In the genomic region with DNA sequence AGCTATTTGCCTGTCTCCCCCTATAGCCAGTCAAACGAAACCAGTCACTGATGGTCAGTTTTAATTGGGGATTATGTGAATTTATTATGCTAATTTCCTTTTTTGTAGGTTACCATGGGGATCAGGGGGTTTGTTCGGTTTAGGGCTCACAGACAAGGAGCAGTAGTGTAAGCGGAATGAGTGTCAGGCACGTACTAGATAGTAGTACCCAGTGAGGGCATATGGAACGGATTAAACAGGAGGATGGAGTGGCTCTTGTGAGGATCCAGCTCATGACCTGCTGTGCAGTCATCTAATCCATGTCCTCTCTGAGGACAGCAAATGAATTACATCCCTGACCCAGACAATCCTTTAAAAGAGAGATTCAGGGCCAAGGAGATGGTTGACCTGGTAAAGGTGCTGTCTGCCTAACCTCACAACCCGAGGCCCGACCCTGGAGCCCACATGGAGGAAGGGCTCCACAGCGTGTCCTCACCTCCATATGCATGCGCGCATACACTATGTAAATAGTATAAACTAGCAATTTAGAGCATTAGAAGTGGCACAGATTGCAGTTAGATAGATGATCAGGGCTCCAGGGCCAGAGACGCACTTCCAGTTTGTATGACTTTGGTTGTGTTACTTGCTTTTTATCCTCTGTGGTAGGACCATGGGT, we compare ENCODE assay signal across 11 mouse cellular contexts.
A peak's percentile ranks its signal among the peaks of the same experiment; 100 is the strongest.
DNase-seq lines count a peak whose midpoint lies in the region; ATAC-seq and TF ChIP-seq lines count a peak whose summit lies in the region.
"Had no signal": no experiment of that assay in that cellular context is flagged by ENCODE, and none has a peak within 500 bp of the region (broad histone marks: within the 10 kb centered on the region; RNA-seq: fewer than 3 reads in every experiment).

No protein-coding gene starts in this region.

- DNase-seq in embryo, embryonic 10.5 days (ENCODE audit: low spot score), result peak; percentile 54
- peak; percentile 65 for DNase-seq in embryonic facial prominence, embryonic 11.5 days (ENCODE audit: low spot score)
- DNase-seq in hindbrain, embryonic 14.5 days (ENCODE audit: low spot score), result no peak
- DNase-seq in midbrain, postnatal 0 days (ENCODE audit: low spot score), result no peak
- DNase-seq in layer of hippocampus, adult 2 months (ENCODE audit: low spot score in 2 of 2), result no peak
- DNase-seq in spleen, postnatal 36 days (ENCODE audit: low spot score in 2 of 2), result no peak
- DNase-seq: adrenal gland, postnatal 10 days; cerebellum, adult 11 months; kidney, postnatal 14 days had no signal

- no peak overlapping the region for H3K4me2 ChIP-seq in embryonic facial prominence, embryonic 11.5 days (ENCODE audit: low read depth, low read length)
- no peak overlapping the region for H3K4me2 ChIP-seq in hindbrain, embryonic 14.5 days (replicated peaks)
- H3K4me2 ChIP-seq in midbrain, postnatal 0 days (ENCODE audit: low read depth, low read length, poor library complexity, severe bottlenecking), result no peak overlapping the region

- H3K36me3 ChIP-seq in embryonic facial prominence, embryonic 11.5 days (replicated peaks; ENCODE audit: control insufficient read depth, insufficient read depth, low read depth, low read length), result no peaks in the 10 kb centered on the region
- no peaks in the 10 kb centered on the region for H3K36me3 ChIP-seq in hindbrain, embryonic 14.5 days (replicated peaks; ENCODE audit: control insufficient read depth, insufficient read depth)
- no peaks in the 10 kb centered on the region for H3K36me3 ChIP-seq in midbrain, postnatal 0 days (ENCODE audit: insufficient read depth, low read length)

- peak; percentile 69; the same call in 1 of the 2 replicates for ATAC-seq in embryonic facial prominence, embryonic 11.5 days (replicated peaks; ENCODE audit: insufficient number of reproducible peaks, low FRiP score, low TSS enrichment, low read depth)
- peak; percentile 78 for ATAC-seq in hindbrain, embryonic 14.5 days (ENCODE audit: low FRiP score)
- ATAC-seq in midbrain, postnatal 0 days (ENCODE audit: low FRiP score), result 0 out of 2 replicates have a peak, but pooled peaks have one; percentile 41
- ATAC-seq in activated CD4-positive, CD25-positive, alpha-beta regulatory T cell, adult 4 months, result no peak

- H3K27me3 ChIP-seq in embryonic facial prominence, embryonic 11.5 days (ENCODE audit: control insufficient read depth, insufficient read depth, low read length), result no peaks in the 10 kb centered on the region
- no peaks in the 10 kb centered on the region for H3K27me3 ChIP-seq in hindbrain, embryonic 14.5 days (ENCODE audit: control insufficient read depth, insufficient read depth, low read length)
- H3K27me3 ChIP-seq in midbrain, postnatal 0 days (ENCODE audit: insufficient read depth, low read length), result no peaks in the 10 kb centered on the region
- H3K27me3 ChIP-seq: CH12.LX had no signal

- no peaks in the 10 kb centered on the region for H3K9me3 ChIP-seq in embryonic facial prominence, embryonic 11.5 days (replicated peaks; ENCODE audit: control insufficient read depth, low read length)
- H3K9me3 ChIP-seq in hindbrain, embryonic 14.5 days (ENCODE audit: control insufficient read depth, low read length), result no peaks in the 10 kb centered on the region
- no peaks in the 10 kb centered on the region for H3K9me3 ChIP-seq in midbrain, postnatal 0 days (ENCODE audit: low read length)

- H3K9ac ChIP-seq in embryonic facial prominence, embryonic 11.5 days (replicated peaks; ENCODE audit: low read length), result no peak overlapping the region
- H3K9ac ChIP-seq in hindbrain, embryonic 14.5 days, result no peak overlapping the region
- no peak overlapping the region for H3K9ac ChIP-seq in midbrain, postnatal 0 days (replicated peaks; ENCODE audit: low read length, poor library complexity, severe bottlenecking)

- TF ChIP-seq CTCF in midbrain, postnatal 0 days (IDR thresholded peaks at IDR 0.05), result no peak
- TF ChIP-seq CTCF in layer of hippocampus, adult 2 months (conservative IDR thresholded peaks at IDR 0.05), result no peak

- no peak overlapping the region for H3K27ac ChIP-seq in embryonic facial prominence, embryonic 11.5 days (replicated peaks; ENCODE audit: low read depth, low read length)
- no peak overlapping the region for H3K27ac ChIP-seq in hindbrain, embryonic 14.5 days
- no peak overlapping the region for H3K27ac ChIP-seq in midbrain, postnatal 0 days (ENCODE audit: low read depth, low read length)
- no peak overlapping the region for H3K27ac ChIP-seq in layer of hippocampus, adult 2 months

- WGBS in embryonic facial prominence, embryonic 11.5 days, result 46% methylated on average over 11 of the region's 11 CpGs
- WGBS in hindbrain, embryonic 14.5 days, result 62% methylated on average over 11 of the region's 11 CpGs
- 56% methylated on average over 11 of the region's 11 CpGs for WGBS in midbrain, postnatal 0 days

- H3K4me3 ChIP-seq in embryonic facial prominence, embryonic 11.5 days (ENCODE audit: low read depth, low read length), result no peak overlapping the region
- H3K4me3 ChIP-seq in hindbrain, embryonic 14.5 days (replicated peaks; ENCODE audit: low read length), result no peak overlapping the region
- no peak overlapping the region for H3K4me3 ChIP-seq in midbrain, postnatal 0 days (ENCODE audit: low read depth, low read length)
- H3K4me3 ChIP-seq in layer of hippocampus, adult 2 months, result no peak overlapping the region

- H3K4me1 ChIP-seq in embryonic facial prominence, embryonic 11.5 days (ENCODE audit: control insufficient read depth, insufficient read depth, low read length), result no peaks in the 10 kb centered on the region; the same call in 1 of the 2 replicates
- H3K4me1 ChIP-seq in hindbrain, embryonic 14.5 days (replicated peaks; ENCODE audit: control insufficient read depth, insufficient read depth, low read length), result peaks cover 18% of the 10 kb centered on the region
- H3K4me1 ChIP-seq in midbrain, postnatal 0 days (ENCODE audit: insufficient read depth, low read length), result 0 out of 2 replicates have a peak, but pooled peaks cover 2% of the 10 kb centered on the region

Comparison
In these comparisons a context has a peak if more than half of its experiments do, and no peak if none do; other contexts are left out.
1. DNase-seq: peak in embryo, embryonic 10.5 days (single experiment) and embryonic facial prominence, embryonic 11.5 days (single experiment); none in hindbrain, embryonic 14.5 days (single experiment), midbrain, postnatal 0 days (single experiment), layer of hippocampus, adult 2 months (0 of 2) and spleen, postnatal 36 days (0 of 2).